Mouse (Mus musculus) midbrain, embryonic 15.5 days (tissue): ENCODE measurements at regions not wholly inside any gene's neighbourhood (a gene's known extent, or its start where the extent isn't known, plus 50 kb on each side); places are given as distances from the start of the nearest gene placed in this dataset.
A peak's percentile ranks its signal among the peaks of the same experiment; 100 is the strongest.

Source experiments
- ATAC-seq: fragments of 200-750 bp; cut with Nextera tagmentation; replicated peaks from 2 replicates; pipeline ENCODE4 v1.8.0; 2017; ENCODE audit warnings: moderate TSS enrichment
- H3K27ac ChIP-seq: fragments of 300-500 bp; sonication (generic); 2 replicates; pipeline ENCODE4 v1.5.1; 2015; ENCODE audit warnings: mild to moderate bottlenecking, inconsistent platforms
- H3K27me3 ChIP-seq: fragments of 300-500 bp; sonication (generic); replicated peaks from 2 replicates; pipeline ENCODE4 v1.6.1; 2015; ENCODE audit warnings: inconsistent platforms
- H3K36me3 ChIP-seq: fragments of 300-500 bp; sonication (generic); replicated peaks from 2 replicates; pipeline ENCODE4 v1.6.1; 2015; ENCODE audit warnings: inconsistent platforms
- H3K4me1 ChIP-seq: fragments of 300-500 bp; sonication (generic); 2 replicates; pipeline ENCODE4 v1.6.1; 2015; ENCODE audit warnings: inconsistent platforms
- H3K4me2 ChIP-seq: fragments of 300-500 bp; sonication (generic); 2 replicates; pipeline ENCODE4 v1.6.1; 2015; ENCODE audit warnings: inconsistent platforms, mild to moderate bottlenecking, moderate library complexity
- H3K4me3 ChIP-seq: fragments of 300-500 bp; sonication (generic); 2 replicates; pipeline ENCODE4 v1.5.1; 2015; ENCODE audit warnings: mild to moderate bottlenecking, inconsistent platforms
- H3K9ac ChIP-seq: fragments of 300-500 bp; sonication (generic); 2 replicates; pipeline ENCODE4 v1.6.1; 2015; ENCODE audit warnings: mild to moderate bottlenecking, inconsistent platforms
- H3K9me3 ChIP-seq: fragments of 300-500 bp; sonication (generic); 2 replicates; pipeline ENCODE4 v1.6.1; 2016; ENCODE audit warnings: inconsistent platforms
- WGBS: fragments of 180-500 bp; shearing (Covaris S2); methylation state at CpG from one replicate; pipeline ENCODE4 v1.1.7; 2015; ENCODE audit warnings: mixed read lengths; 5-methylcytosine and 5-hydroxymethylcytosine counted together

- Histone ChIP-seq H3K4me1 (peaks cover 14% of the 10 kb centered on the region), H3K9me3 (no peaks in the 10 kb centered on the region), H3K27ac (no peak overlapping the region), H3K4me2 (no peak overlapping the region), H3K27me3 (no peaks in the 10 kb centered on the region), H3K4me3 (no peak overlapping the region), H3K36me3 (no peaks in the 10 kb centered on the region), H3K9ac (no peak overlapping the region)
- no peak for ATAC-seq
- 81% methylated on average over 6 of the region's 6 CpGs for WGBS
Observed at GRCm38 (mm10) chr4:9024216-9024925, 785.5 kb upstream of the Car8 start.

- no peaks in the 10 kb centered on the region for H3K27me3 ChIP-seq
- no peaks in the 10 kb centered on the region for H3K36me3 ChIP-seq
- no peak overlapping the region for H3K9ac ChIP-seq
- H3K4me2 ChIP-seq = no peak overlapping the region
- H3K9me3 ChIP-seq = no peaks in the 10 kb centered on the region
- WGBS = 77% methylated on average over 22 of the region's 22 CpGs
- H3K27ac ChIP-seq = no peak overlapping the region
- H3K4me1 ChIP-seq = peaks cover 19% of the 10 kb centered on the region
- no peak overlapping the region for H3K4me3 ChIP-seq
- no peak for ATAC-seq
Observed at GRCm38 (mm10) chr4:9019241-9020110, 780.6 kb upstream of the Car8 start.

- 95% methylated on average over 2 of the region's 2 CpGs for WGBS
- Histone ChIP-seq H3K36me3 (no peaks in the 10 kb centered on the region), H3K4me3 (no peak overlapping the region), H3K27me3 (no peaks in the 10 kb centered on the region), H3K27ac (no peak overlapping the region), H3K4me2 (no peak overlapping the region), H3K4me1 (peaks cover 19% of the 10 kb centered on the region), H3K9me3 (no peaks in the 10 kb centered on the region), H3K9ac (no peak overlapping the region)
- ATAC-seq = no peak
Observed at GRCm38 (mm10) chr4:9018236-9018635, 779.4 kb upstream of the Car8 start.

- 35% methylated on average over 9 of the region's 9 CpGs for WGBS
- 0 out of 2 replicates have a peak, but pooled peaks have one; percentile 28 for ATAC-seq
Observed at GRCm38 (mm10) chr4:9016504-9017040, 777.7 kb upstream of the Car8 start.

GRCm38 (mm10) chr4:9015528-9016503 is 777.0 kb upstream of the Car8 start:
- no peaks in the 10 kb centered on the region for H3K36me3 ChIP-seq
- no peaks in the 10 kb centered on the region for H3K27me3 ChIP-seq
- peak overlapping the region; percentile 55 for H3K27ac ChIP-seq
- no peak overlapping the region for H3K4me3 ChIP-seq
- no peak overlapping the region for H3K9ac ChIP-seq
- H3K9me3 ChIP-seq = no peaks in the 10 kb centered on the region
- 28% methylated on average over 14 of the region's 14 CpGs for WGBS
- peaks cover 33% of the 10 kb centered on the region for H3K4me1 ChIP-seq
- no peak for ATAC-seq
- H3K4me2 ChIP-seq = no peak overlapping the region

More at GRCm38 (mm10) chr4:9016504-9017040, 777.7 kb upstream of the Car8 start:
- Histone ChIP-seq H3K9ac (no peak overlapping the region), H3K4me3 (no peak overlapping the region), H3K4me1 (peaks cover 28% of the 10 kb centered on the region), H3K27ac (peak overlapping the region; percentile 55; the same call in 1 of the 2 replicates), H3K36me3 (no peaks in the 10 kb centered on the region), H3K27me3 (no peaks in the 10 kb centered on the region), H3K4me2 (no peak overlapping the region), H3K9me3 (no peaks in the 10 kb centered on the region)

GRCm38 (mm10) chr4:9014986-9015385 is 776.1 kb upstream of the Car8 start:
- ATAC-seq = no peak
- no peak overlapping the region for H3K4me2 ChIP-seq
- 26% methylated on average over 4 of the region's 4 CpGs for WGBS
- peaks cover 40% of the 10 kb centered on the region for H3K4me1 ChIP-seq
- peak overlapping the region; percentile 27; the same call in 1 of the 2 replicates for H3K27ac ChIP-seq
- H3K9me3 ChIP-seq = no peaks in the 10 kb centered on the region
- H3K4me3 ChIP-seq = no peak overlapping the region
- no peaks in the 10 kb centered on the region for H3K27me3 ChIP-seq
- H3K9ac ChIP-seq = no peak overlapping the region
- H3K36me3 ChIP-seq = no peaks in the 10 kb centered on the region

- no peak for ATAC-seq
- Histone ChIP-seq H3K27me3 (no peaks in the 10 kb centered on the region), H3K36me3 (no peaks in the 10 kb centered on the region), H3K4me2 (no peak overlapping the region), H3K4me1 (peaks cover 46% of the 10 kb centered on the region), H3K9ac (no peak overlapping the region), H3K9me3 (no peaks in the 10 kb centered on the region), H3K27ac (no peak overlapping the region), H3K4me3 (no peak overlapping the region)
- WGBS = 59% methylated on average over 9 of the region's 9 CpGs
Observed at GRCm38 (mm10) chr4:9012787-9013186, 773.9 kb upstream of the Car8 start.

- Histone ChIP-seq H3K4me2 (no peak overlapping the region), H3K27me3 (no peaks in the 10 kb centered on the region), H3K4me3 (no peak overlapping the region), H3K9me3 (no peaks in the 10 kb centered on the region), H3K9ac (no peak overlapping the region), H3K27ac (peak overlapping the region; percentile 55; the same call in 1 of the 2 replicates), H3K36me3 (no peaks in the 10 kb centered on the region), H3K4me1 (peaks cover 46% of the 10 kb centered on the region)
- 48% methylated on average over 3 of the region's 3 CpGs for WGBS
- no peak for ATAC-seq
Observed at GRCm38 (mm10) chr4:9011952-9012351, 773.1 kb upstream of the Car8 start.

- Histone ChIP-seq H3K9ac (no peak overlapping the region), H3K4me3 (no peak overlapping the region), H3K36me3 (no peaks in the 10 kb centered on the region), H3K4me1 (peaks cover 39% of the 10 kb centered on the region), H3K27me3 (no peaks in the 10 kb centered on the region), H3K9me3 (no peaks in the 10 kb centered on the region), H3K27ac (peak overlapping the region; percentile 55), H3K4me2 (peak overlapping the region; percentile 2; the same call in 1 of the 2 replicates)
- WGBS = 12% methylated on average over 7 of the region's 7 CpGs
- peak; percentile 76 for ATAC-seq
Observed at GRCm38 (mm10) chr4:9011129-9011518, 772.3 kb upstream of the Car8 start.

GRCm38 (mm10) chr4:9010381-9011128 is 771.7 kb upstream of the Car8 start:
- H3K36me3 ChIP-seq = no peaks in the 10 kb centered on the region
- H3K27ac ChIP-seq = peak overlapping the region; percentile 55
- H3K4me3 ChIP-seq = no peak overlapping the region
- H3K9ac ChIP-seq = no peak overlapping the region
- peak; percentile 41; the same call in 1 of the 2 replicates for ATAC-seq
- H3K4me2 ChIP-seq = peak overlapping the region; percentile 2; the same call in 1 of the 2 replicates
- 29% methylated on average over 17 of the region's 17 CpGs for WGBS
- peaks cover 34% of the 10 kb centered on the region for H3K4me1 ChIP-seq
- no peaks in the 10 kb centered on the region for H3K27me3 ChIP-seq
- no peaks in the 10 kb centered on the region for H3K9me3 ChIP-seq

- Histone ChIP-seq H3K36me3 (no peaks in the 10 kb centered on the region), H3K4me2 (no peak overlapping the region), H3K4me1 (peaks cover 27% of the 10 kb centered on the region), H3K9ac (no peak overlapping the region), H3K27me3 (no peaks in the 10 kb centered on the region), H3K27ac (peak overlapping the region; percentile 22; the same call in 1 of the 2 replicates), H3K9me3 (no peaks in the 10 kb centered on the region), H3K4me3 (no peak overlapping the region)
- no peak for ATAC-seq
- 65% methylated on average over 4 of the region's 4 CpGs for WGBS
Observed at GRCm38 (mm10) chr4:9009656-9010055, 770.8 kb upstream of the Car8 start.
